Mouse (Mus musculus) C2C12 (cell line): Measurements from ENCODE around the gene Mia2.

ENCODE experiments used
- CTCF ChIP-seq: IDR thresholded peaks from one replicate; pipeline ENCODE4 v1.5.1; 2011; ENCODE audit not compliant: control insufficient read depth, insufficient read depth, insufficient read length
- MAX ChIP-seq: IDR thresholded peaks from one replicate; pipeline ENCODE4 v1.6.1; 2011; ENCODE audit warnings: mild to moderate bottlenecking, control low read depth
- MYOD1 ChIP-seq: IDR thresholded peaks from one replicate; pipeline ENCODE4 v1.6.1; 2011; ENCODE audit warnings: low read depth; ENCODE audit not compliant: control insufficient read depth, insufficient read length

DNA sequence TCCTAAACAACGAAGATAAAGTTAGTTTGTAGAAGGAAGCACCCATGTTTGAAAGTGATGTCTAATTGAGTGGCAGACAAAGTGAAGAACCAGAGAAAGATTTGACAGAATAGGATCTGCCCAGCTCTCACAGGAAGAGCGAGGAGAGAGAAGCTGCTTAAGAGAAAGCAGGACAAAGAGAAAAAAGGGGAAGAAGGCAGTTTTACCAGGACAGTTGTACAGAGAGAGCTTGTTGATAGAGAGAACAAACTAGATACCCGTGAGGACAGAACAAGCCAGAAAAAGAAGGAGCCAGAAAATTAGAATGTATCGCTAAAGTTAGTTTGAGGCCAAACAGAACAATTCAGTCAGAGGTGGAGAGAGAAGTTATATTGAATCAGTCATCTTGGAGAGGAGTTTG is 39.5 kb downstream of the Mia2 start:
- no peak for TF ChIP-seq CTCF
- TF ChIP-seq MAX, result no peak
- TF ChIP-seq MYOD1, result no peak
